Mouse (Mus musculus): ENCODE data around the gene Gm49359.
"Not testable (repeated sequence)": the region's sequence is repeated elsewhere in the genome, so short reads cannot be mapped to it uniquely, and the experiment has no call there.

- not testable (repeated sequence) for TF ChIP-seq CTCF (IDR thresholded peaks at IDR 0.05; ENCODE audit: low read depth, low read length); POLR2AphosphoS5 (IDR thresholded peaks at IDR 0.05; ENCODE audit: insufficient replicate concordance, low read depth, low read length); GATA1 (IDR thresholded peaks at IDR 0.05; ENCODE audit: borderline replicate concordance, low read length); GATA2 (IDR thresholded peaks at IDR 0.05; ENCODE audit: borderline replicate concordance, low read depth, low read length)
Measured at GRCm38 (mm10) chr13:62510641-62511420, 44.2 kb upstream of the Gm49359 start.
